Mouse (Mus musculus) kidney, adult 9 months (tissue): Measurements from ENCODE around the gene Sgsm1.

Experiments used
- DNase-seq: peaks from one replicate; pipeline ENCODE4 v3.0.0; 2022

Sgsm1 gene

DNA sequence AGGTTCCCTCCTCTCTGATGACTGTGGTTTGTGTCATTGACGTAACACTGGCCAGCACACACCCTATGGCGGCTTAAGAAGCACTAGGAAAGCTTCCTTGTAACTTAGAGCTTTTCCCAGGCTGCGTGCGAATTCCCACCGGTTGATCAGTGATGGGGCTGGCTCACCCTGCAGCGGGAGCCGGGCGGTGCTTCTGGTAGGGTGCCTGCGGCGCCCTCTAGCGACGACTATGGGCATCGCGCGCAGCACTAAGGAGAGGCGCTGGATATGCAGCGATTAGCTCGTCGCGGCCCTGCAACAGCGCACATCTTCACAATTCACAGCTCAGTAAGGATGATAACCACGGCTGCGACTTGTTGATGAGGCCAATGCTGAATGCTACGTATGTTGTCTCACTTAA lies 3.4 kb upstream of the Sgsm1 start:
- peak; percentile 68 for DNase-seq

DNA sequence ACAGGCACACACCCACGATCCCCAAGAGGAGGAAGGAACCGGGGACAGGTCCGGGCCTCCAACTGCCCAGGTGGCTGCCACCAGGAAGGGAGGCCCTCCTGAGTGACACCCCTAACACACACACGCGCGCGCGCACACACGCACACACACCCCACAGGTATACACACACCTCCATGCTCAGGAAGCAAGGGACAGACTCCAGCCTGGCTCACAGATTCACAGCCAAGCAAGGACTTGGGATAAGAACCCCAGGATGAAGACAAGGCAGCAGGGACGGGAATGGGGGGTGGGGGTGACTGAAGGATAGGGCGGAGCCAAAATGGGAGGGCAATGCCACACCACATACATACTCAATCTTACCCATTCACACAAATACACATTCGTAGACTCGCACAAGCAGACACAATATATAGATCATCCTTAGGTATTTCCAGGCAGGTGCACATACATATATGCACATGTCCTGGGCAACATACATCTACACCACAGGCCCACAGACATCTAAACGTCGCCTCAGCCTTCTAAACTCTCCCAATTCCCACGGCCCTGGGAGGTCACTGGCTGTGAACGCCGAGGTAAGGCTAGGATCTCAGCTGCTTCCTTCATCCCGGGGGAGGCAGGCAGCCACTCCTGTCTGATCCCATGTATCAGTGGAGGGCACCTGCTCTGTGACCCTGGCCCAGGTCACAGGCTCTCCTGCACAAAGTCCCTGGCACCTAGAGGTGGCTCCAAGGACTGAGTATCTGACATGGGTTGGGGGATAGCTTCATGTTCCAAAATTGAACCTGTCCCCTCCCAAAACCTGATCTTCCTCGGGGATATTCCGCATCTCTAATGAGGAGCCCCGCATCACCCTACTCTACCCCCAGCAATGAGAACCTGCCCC lies 852 bp downstream of the Sgsm1 start:
- no peak for DNase-seq

DNA sequence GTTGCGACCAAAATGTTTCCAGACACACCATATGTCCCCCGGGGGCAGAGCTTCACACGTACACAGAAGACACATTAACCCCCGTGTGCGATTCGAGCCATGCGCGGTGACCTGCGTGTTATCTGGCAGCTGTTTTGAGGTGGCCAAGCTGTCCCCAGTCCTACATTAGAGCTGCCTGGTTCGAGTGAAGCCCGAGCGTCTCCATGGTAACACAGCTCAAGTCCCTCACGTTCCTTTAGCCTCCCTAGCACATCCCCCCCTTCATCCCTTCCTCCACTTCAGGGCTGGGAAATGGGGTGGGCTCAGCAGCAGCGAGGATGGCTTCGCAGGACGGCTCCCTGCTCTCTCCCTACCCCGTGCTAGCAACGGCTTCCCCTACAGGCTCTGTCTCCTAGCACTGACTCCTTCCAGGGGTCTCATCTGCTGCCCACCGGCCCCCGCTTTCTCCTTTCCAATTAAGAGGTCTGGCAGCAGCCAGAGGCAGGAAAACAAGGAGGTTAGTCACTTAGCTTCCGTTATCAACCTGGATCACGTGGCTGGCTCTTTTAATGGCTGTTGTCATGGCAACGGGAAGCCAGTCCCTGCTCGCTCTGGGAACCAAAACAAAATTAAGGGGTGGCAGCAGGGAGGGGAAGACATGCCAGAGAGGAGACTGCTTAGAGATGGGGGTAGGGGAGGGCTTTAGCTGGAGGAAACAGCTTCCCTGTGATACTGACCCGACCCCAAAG lies 3.7 kb downstream of the Sgsm1 start:
- DNase-seq, result peak; percentile 57

DNA sequence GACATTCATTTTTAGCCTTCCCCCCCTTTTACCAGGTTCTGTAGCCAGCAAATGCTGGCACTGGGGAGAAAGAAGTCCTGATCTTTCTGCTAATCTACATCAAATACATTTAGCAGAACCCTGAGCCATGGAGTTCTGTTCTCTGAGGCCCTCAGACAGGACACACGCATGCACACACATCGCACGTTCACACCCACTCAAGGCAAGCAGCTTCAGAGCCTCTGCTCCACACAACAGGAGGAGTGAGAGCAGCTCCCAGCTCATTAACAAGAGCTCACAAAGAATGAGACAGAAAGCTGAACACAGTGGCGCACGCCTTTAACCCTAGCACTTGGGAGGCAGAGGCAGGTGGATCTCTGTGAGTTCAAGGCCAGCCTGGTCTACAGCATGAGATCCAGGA lies 6.1 kb downstream of the Sgsm1 start:
- no peak for DNase-seq

DNA sequence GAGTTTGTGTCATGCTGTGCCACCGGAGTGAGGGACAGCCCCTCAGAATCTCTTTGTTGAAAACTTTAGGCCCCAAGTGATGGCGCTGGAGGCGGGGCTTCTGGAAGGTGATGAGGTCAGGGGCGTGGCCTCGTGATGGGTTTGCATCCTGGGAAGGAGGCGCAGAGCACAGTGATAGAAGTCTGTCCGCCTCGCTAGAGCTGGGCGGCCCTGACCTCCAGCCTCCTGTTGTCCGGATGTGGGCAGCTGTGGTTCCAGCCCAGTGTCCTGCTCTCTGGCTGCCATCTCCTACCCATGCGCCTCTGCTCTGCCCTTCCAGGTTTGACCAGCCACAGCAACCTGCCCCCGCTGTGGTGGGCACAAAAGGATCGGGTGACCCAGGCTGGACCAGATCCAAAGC lies 8.7 kb downstream of the Sgsm1 start:
- no peak for DNase-seq

DNA sequence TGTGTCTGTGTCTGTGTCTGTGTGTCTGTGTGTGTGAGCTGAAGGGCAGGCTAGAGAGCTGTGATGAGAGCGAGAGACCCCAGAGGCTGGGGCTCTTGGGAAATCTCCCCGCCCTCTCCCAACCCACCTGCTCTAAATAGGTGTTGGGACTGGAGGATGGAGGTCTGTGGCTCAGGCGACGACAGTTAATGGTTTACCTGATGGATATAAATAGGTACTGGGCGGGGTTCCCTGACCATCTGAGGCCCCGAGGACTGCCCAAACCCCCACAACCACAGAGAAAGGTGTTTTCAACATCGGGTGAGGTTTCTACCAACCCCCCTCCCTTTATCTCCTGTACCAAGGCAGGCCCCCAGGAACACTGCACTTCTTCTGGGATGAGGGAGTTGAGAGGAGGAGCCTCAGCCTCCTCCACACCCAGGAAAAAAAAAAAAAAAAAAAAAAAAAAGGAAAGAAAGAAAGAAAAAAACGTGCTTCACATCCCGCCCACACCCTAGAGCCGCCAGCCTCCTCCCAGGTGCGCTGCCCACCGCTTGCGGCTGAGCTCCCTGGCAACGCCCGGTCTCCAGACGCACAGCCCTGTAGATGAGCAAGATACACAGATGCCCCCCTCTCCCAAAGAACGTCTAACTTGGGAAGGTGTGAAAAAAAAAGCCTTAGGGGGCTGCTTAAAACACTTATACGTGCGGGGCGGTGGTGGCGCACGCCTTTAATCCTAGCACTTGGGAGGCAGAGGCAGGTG lies 10.3 kb downstream of the Sgsm1 start:
- no peak for DNase-seq

DNA sequence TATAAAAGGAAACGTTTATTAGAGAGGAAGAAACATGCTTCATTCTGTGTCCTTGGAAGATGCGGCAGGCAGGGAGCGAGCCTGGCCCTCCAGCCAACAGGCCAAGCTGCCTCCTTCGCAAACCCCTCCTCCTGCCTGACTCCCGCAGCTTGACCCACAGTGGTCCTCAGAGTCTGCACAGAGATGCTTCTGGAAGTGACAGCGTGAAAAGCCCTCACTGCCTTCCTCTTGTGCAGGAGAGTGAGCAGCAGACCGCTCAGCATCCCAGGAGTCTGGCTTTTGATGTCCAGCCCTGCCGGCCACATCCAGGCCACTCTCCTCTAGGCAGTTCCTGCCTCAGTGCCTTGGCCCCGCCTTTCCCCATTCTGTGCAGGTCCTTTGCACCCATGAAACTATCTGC lies 11.2 kb downstream of the Sgsm1 start:
- DNase-seq, result no peak

DNA sequence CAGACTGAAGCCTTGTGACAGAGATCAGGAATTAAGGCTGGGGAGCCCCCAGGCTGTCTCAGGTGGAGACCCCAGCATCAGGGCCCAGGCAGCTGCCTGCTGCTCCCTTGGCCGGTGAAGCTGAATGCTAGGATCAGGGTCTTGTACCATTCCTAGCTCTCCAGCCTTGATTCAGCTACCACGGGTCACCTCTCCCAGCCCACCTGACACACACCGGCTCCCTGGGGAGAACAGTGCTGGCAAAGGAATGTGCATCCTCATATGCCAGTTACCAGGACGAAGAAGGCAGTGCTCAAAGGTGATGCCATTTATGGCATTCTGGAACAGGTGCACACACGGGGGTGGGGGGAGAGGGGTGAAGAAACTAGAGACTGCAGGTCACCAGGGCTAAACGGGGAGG lies 11.8 kb downstream of the Sgsm1 start:
- no peak for DNase-seq

DNA sequence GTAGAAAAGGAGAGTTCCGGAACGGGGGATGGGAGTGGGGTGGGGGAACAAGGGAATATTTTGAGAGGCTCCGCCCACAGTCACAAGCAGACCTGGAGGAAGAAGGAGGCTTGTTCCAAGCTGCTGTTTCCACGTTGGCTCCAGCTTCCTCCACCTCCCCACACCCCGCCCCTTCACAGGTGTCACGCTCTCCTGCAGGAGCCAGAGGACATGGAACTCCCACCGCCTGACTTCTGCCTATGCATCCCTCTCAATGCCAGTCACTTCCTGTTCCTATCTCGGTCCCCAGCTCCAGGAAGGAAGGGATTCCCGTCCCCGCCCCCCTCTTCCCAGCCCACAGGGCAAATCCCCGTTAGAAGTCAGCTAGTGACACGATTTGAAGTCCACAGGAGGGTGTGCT lies 12.5 kb downstream of the Sgsm1 start:
- no peak for DNase-seq

DNA sequence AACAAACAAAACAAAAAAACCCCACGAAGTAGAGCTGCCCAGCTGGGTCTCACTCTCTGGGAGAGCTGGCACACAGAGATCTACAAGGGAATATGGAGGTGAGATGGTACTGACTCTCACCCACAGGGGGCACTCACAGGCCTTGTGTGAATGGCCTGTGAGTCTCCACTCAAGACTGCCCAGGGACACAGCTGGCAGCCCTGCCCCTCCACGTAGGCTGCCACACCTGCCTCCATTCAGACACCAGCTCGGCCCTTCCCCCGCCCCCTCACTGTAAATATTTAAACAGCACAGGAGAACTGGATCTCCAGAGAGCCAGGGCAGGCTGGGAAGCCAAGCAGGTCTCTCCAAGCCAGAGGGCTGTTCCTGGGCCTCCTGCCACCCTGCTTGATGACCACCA lies 14.8 kb downstream of the Sgsm1 start:
- DNase-seq, result peak; percentile 81

DNA sequence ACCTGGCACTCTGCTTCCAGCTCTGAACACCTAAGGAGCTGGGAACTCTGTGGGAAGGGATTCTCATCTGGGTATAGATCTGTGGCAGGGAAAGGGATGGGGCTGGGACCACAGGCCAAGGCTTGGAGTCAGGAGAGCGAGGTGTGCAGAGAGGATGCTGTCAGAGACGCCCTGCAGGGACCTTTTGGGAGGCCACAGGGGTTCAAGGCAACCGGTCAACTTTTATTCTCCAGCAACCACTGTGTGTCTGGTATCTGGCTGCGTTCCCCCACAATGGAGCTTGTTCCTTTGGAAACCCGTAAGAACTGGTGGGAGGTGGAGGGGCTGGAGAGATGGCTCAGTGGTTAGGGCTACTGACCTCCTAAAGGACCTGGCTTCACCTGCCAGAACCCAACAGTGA lies 16.0 kb downstream of the Sgsm1 start:
- no peak for DNase-seq

DNA sequence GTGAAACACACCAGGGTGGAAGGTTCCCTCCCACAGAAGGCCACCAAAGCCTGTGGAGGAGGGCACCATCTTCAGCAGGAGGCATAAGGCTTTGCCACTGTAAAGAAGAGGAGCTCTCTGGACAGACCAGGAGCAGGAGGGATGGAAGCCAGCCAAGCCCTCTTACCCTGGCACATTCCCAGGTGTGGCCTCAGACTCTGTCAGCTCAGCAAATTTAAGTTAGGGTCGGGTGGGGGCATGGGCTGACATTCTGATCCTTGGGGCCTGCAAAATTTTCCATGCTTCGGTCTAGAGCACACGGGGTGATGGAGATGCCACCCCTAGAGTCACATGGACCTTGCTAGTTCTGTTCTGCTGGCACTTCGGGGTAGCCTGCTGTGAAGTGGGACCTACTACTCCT lies 17.1 kb downstream of the Sgsm1 start:
- DNase-seq, result no peak

DNA sequence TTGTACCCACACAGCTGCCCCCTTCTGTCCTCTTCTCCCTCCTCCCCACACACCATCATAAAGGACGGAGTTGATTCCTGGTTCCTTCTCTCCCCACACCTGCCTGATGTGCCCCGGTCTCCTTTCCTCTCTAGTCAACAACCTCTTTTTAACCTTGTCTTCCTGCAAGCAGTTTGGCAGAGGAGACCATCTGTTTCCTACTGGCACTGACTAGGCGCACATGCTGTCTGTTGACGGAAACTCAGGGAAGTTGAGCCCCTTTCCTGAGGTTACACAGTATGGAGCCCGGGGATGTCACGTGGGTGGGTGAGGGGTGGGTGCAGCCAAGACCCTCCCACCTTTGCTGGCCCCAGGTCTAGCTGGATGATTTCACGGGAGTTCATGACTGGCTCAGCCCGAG lies 17.8 kb downstream of the Sgsm1 start:
- DNase-seq, result no peak

DNA sequence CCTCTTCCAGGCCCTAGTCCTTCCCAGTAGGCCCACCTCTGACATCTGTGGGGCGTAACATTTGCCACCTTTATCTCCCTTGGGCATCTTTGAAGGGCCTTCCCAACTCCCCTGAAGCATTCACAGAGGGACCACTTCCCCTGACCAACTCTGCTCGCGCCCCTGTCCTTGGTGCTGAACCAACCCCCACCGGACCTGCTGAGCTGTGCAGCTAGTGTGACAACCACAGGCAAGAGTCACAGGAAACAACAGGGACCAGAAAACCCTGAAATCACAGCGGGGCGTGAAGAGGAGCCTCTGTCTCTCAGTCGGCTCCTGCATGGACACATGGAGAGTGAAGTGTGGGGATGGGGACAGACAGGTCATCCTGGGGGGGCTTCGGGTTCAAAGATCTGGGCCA lies 18.4 kb downstream of the Sgsm1 start:
- no peak for DNase-seq

DNA sequence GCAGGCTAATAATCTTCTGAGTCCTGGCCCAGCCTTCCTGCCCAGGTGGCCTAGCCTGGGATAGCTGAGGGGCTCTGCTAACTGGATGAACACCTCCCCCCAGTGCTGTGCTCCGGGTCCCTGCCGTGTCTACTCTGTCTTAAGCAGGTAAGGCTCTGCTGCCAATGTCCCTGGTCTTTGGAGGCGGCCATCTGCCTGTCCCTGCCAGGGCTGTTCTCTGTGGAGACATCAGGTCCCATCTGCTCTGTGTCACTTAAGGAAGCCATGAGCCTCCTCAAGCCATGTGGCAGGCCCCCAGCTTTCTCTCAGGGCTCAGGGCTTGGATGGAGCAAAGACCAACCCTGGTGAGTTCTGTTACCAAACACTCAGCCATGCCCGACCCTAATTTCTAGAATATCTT lies 19.5 kb downstream of the Sgsm1 start:
- no peak for DNase-seq

DNA sequence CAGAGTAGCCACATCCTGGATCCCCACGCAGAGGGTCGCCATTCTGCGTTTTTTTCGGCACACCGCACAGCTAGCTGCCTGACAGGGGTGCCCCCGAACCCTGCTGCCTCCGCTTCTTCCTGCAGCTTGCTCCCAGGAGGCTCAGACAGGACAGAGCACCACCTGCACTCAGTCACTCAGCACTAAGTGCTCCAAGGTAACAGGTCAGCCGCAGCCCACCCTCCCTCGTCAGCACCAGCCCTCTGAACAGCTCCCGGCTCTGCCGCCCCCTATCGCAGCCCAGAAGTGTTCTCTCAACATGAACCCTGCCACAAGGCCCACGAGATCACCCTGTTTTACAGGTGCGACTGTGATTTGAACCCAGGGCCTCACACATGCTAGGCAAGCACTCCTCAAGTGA lies 20.4 kb downstream of the Sgsm1 start:
- DNase-seq, result no peak

DNA sequence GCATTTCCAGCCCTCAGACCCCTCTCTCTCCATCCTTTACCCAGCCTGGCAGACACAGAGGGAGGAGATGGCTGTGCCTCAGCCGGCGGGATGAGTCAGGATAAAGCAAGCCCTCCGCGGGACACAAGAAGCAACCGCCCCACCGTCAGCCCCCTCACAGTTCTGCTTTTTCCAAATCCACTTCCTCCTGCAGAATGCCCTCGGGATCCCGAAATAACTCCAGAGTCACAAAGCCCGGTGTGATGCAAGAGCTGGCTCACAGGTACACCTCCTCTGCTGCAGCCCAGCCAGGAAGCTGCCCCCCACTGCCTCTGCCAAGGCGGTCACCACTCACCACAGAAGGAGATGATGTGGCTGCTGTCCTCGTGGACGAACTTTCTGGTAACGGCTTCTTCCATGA lies 22.1 kb downstream of the Sgsm1 start:
- no peak for DNase-seq

DNA sequence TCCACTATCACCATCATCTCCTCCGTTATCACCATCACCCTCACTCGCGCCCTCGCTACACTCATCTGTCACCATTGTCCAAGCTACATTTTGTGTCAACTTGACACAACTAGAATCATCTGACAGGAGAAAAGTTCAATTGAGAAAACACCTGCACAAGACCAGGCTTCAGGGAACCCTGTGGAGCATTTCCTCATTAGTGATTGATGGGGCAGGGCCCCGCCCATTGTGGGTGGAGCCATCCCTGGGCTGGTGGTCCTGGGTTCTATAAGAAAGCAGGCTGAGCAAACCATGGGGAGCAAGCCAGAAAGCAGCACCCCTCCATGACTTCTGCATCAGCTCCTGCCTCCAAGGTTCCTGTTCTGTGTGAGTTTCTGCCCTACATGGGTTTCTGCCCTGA lies 22.8 kb downstream of the Sgsm1 start:
- DNase-seq, result no peak

DNA sequence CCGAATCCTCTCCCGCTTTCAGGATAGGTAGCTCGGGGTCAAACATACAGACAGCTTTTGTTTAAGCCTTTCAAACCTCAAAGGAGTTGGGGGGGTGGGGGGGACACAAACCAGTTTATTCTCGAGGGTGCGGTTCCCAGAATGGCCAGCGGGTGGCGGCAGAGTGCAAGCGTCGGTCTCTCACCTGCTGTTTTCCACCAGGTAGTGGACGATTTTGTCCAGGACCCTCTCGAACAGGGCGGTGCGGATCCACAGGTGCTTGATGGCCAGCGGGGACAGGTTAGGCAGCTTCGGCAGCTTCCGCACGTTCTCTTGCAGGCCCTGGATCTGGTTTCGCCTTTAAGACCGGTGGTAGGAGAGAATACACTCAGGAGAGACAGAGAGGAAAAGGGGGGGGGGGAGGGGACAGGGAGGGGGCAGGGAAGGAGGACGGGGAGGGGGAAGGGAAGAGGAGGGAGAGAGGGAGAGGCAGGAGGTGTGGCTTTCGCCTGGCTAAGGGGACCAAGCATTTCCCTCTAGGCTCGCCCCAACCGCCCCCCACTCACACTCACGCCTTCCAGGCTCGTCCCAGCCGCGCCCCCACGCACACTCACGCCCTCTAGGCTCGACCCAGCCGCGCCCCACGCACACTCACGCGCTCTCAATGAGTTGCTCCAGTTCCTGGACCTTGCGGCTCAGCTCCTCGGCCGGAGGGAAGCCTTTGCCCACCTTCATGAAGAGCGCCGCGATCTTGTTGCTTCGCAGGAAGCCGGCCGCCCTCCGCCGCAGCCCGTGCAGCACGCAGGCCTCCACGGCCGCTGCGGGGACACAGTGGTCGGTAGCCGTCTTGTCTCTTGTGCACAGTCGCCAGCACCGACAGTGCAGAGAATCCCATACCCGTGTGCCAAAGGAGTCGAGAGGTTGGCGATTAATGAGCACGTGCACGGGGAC lies 23.7 kb downstream of the Sgsm1 start:
- peak; percentile 70 for DNase-seq

DNA sequence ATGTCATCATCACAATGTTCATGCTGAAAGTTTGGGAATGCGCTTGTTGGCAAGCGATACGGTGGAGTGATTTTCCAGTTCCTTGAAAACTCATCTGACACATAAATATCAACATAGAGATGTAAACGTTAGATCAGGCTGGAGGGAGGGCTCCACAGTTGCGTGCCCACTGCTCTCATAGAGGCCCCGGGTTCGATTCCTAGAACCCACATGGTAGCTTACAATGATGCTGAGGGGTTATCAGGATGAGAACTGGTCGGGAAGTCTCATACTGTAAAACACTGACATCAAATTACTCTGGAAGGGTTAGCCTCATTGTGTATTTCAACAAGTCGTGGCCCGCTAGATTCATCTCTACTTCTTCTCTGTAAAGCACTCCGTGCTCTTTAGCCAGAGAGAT lies 24.5 kb downstream of the Sgsm1 start:
- no peak for DNase-seq

DNA sequence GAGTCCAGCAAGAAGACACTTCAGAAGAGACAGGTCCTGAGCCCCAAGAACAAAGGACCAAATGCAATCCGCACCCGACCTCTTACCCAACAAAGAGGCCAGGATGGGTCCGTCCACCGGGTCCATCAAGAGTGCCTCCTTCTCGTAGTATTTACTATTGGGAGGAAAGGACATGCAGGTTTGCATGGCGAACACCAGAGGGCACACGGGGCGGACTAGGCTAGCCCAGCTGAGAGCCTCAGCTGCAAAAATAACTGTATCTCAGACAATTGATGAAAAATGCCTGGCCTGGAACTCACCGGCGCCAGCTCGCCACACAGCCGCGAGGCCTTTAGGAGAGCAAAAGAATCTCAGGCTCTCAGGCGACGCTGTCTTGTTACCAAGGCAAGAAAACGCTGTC lies 25.0 kb downstream of the Sgsm1 start:
- DNase-seq, result no peak

DNA sequence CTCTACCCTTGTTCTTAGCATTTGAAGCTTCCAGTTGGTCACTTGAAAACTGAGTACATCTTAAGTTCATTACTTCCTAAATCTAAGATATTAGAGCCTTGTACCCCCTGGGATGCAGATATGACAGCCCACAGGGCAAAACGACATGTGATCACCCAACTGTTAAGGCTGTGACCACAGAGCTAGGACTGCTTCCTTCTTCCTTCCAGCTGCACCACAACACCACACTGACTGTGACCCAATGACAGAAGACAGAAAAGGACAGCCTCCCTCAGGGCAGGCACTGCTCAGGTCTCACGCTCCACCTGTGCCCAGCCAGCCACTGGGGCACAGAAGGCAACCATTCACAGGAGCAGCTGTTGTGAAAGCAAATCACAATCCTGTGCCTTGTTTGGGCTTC lies 26.9 kb downstream of the Sgsm1 start:
- no peak for DNase-seq

DNA sequence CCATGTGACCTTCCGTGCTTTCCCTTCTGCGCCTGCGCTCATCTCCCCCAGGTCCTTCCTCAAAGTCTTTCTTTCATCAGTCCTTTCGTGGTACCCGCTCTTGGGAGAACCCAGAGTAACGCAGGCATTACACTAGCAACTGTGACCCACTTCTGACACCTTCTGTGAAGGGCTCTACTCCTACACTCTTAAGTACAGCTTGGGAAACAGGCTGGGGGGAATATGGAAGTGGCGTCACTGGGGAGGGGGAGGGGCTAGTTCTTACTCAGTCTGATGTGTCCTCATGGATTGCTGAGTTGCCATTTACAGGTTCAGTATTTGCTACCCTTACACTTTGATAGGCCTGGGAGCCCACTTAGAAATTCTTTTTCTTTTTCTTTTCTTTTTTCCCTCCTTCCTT lies 29.0 kb downstream of the Sgsm1 start:
- no peak for DNase-seq
